Mouse (Mus musculus) hindbrain, embryonic 12.5 days (tissue): ENCODE results near the gene Mast2. TPM values are rescaled to one million over a fixed set of nuclear protein-coding genes. Genes with fewer than 3 reads are reported as not detected.

ENCODE experiments used
- ATAC-seq: fragments of 200-750 bp; cut with Nextera tagmentation; 2 replicates; pipeline ENCODE4 v1.8.0; 2017; ENCODE audit warnings: moderate TSS enrichment; ENCODE audit not compliant: low FRiP score
- H3K27ac ChIP-seq: fragments of 300-500 bp; sonication (generic); 2 replicates; pipeline ENCODE4 v1.5.1; 2016; ENCODE audit warnings: mild to moderate bottlenecking
- H3K27me3 ChIP-seq: fragments of 300-500 bp; sonication (generic); 2 replicates; pipeline ENCODE4 v1.6.1; 2016; ENCODE audit warnings: mild to moderate bottlenecking
- H3K36me3 ChIP-seq: fragments of 300-500 bp; sonication (generic); 2 replicates; pipeline ENCODE4 v1.6.1; 2016; ENCODE audit warnings: mild to moderate bottlenecking
- H3K4me1 ChIP-seq: fragments of 300-500 bp; sonication (generic); 2 replicates; pipeline ENCODE4 v1.6.1; 2016
- H3K4me2 ChIP-seq: fragments of 300-500 bp; sonication (generic); replicated peaks from 2 replicates; pipeline ENCODE4 v1.6.1; 2016; ENCODE audit warnings: mild to moderate bottlenecking
- H3K4me3 ChIP-seq: fragments of 300-500 bp; sonication (generic); 2 replicates; pipeline ENCODE4 v1.5.1; 2016; ENCODE audit warnings: mild to moderate bottlenecking
- H3K9ac ChIP-seq: fragments of 300-500 bp; sonication (generic); 2 replicates; pipeline ENCODE4 v1.6.1; 2016; ENCODE audit warnings: mild to moderate bottlenecking, moderate library complexity
- H3K9me3 ChIP-seq: fragments of 300-500 bp; sonication (generic); replicated peaks from 2 replicates; pipeline ENCODE4 v1.6.1; 2016; ENCODE audit warnings: mild to moderate bottlenecking
- WGBS: fragments of 180-500 bp; shearing (Covaris S2); methylation state at CpG from one replicate; pipeline ENCODE4 v1.1.7; 2016; 5-methylcytosine and 5-hydroxymethylcytosine counted together
- polyA plus RNA-seq: library from polyadenylated mRNA; unstranded; fragments of >200 nt; fragmentation: Nextera tagmentation; extraction: Ambion mirVana; gene quantifications from 2 replicates; pipeline ENCODE4 v1.2.1, GENCODE M21; 2016

Mast2 gene
- 42.1 and 43.2 TPM in 2 replicates for polyA plus RNA-seq

DNA sequence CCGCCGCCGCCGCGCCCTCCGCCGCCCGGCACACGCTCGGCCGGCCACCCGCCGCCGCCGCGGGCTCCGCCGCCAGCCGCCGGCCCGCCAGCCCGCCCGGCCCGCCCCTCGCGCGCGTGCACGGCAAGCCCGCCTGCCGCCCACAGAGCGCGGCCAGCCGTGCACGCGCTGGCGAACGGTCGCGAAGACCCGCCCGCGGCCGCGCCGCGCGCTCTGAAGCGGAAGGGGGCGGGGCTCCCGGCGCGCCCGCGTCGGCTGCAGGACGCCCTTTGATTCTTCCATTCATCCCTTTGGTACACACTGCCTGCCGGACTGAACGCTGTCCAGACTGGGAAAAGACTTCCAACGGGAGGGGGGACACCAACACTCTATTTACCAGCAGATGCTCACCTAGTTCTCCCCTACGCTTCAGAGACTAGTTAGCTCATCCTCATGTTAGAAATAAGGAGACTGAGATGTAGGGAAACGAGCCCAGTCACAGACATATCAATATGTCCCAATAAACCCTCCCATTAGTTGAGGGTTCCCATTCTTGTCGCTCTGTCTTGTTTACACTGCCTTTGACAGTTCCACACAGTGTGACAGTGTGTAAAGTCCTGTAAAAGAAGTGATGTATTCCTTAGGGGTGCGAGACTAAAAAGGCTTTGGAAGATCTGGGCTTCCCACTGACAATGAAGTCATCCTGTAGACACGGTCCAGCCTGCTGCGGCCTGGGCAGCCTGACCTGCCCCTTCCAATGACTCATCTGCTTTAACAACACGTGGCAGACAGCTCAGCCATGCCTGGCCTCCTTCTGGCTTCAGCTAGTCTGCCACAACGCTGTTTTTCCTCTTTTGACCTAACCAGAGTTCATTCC, at the start of gene Mast2:
Mast2 (minus strand) TSS at position 58 of the 856 bp plus-strand sequence.
- peak within 1 kb of the TSS; percentile 90 for H3K9ac ChIP-seq
- H3K36me3 ChIP-seq: no peaks in the 10 kb centered on the region
- 1% methylated on average over 59 of the region's 68 CpGs for WGBS
- no peaks in the 10 kb centered on the region; the same call in 1 of the 2 replicates for H3K9me3 ChIP-seq
- peaks cover 18% of the 10 kb centered on the region for H3K4me1 ChIP-seq
- H3K27me3 ChIP-seq: no peaks in the 10 kb centered on the region
- peak; percentile 91 for ATAC-seq
- H3K27ac ChIP-seq: peak within 1 kb of the TSS; percentile 95
- H3K4me2 ChIP-seq: peak within 1 kb of the TSS; percentile 71
- peak within 1 kb of the TSS; percentile 88 for H3K4me3 ChIP-seq

DNA sequence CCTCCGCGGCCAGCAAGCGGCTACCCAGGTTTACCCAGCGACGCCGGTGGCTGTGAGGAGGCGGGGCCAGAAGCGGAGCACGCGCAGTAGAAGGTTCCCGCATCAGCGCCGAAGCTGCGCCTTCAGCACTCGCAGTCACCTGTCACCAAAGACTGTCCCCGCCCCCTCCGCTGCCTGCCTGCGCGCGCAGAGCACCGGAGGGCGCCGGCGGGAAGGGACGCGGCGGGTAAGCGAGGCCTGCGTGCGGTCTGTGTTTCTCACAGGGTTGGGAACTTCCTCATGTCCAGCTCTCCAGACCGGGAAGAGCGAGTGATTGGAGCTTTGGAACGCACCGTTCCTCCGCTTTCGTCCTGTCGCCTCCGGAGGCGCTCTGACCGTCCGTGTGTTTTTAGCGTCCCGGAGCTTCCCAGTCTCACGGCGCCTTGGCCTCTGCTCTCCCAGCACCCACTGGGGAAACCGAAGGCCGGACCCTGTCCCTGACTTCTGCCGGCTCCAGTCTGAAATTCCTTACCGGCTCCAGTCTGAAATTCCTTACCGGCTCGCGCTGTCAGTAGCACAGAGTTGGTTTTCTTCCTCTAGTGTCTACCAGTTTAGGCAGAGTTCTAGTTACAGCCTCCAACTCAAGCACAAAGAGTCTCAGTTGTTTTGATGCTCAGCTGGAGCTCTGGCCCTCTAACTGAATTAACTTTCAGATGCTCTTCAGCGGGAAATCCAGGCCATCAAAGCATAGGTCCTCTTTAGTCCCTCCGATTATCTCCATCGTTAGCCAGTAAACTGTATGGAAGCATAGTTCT, 43.6 kb upstream of the Mast2 start, which contains the start of gene Ipp:
Ipp (plus strand) TSS at position 125 of the 794 bp plus-strand sequence.
- Histone ChIP-seq H3K27ac (peak within 1 kb of the TSS; percentile 90), H3K9me3 (no peaks in the 10 kb centered on the region), H3K36me3 (no peaks in the 10 kb centered on the region), H3K4me3 (peak within 1 kb of the TSS; percentile 60), H3K27me3 (no peaks in the 10 kb centered on the region), H3K4me1 (peaks cover 11% of the 10 kb centered on the region), H3K4me2 (peak within 1 kb of the TSS; percentile 75), H3K9ac (peak within 1 kb of the TSS; percentile 75)
- peak; percentile 99 for ATAC-seq
- under 1% methylated on average over 50 of the region's 55 CpGs for WGBS

DNA sequence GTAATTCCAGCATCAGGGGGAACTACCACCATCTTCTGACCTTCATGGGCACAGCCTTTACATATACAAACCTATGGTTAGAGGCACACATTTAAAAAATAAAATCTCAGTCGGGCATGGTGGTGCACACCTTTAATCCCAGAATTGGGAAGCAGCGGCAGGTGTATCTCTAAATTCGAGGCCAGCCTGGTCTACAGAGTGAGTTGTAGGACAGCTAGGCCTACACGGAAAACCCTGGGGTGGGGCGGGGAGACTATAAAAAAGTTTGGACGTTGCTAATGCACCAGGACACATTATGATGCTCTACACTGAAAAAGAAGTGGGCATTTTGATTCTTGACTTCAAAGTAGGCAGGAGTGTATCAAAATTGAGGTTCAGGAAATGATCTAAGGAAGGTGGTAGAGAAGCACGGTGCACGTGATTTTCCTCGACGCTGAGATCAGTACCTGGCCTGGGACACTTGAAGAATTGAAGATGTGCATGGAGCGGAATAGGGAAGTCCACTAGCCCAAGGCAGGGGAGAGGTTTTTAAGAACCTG, 43.0 kb upstream of the Mast2 start:
- H3K36me3 ChIP-seq: no peaks in the 10 kb centered on the region
- peak overlapping the region; percentile 60 for H3K4me3 ChIP-seq
- H3K9me3 ChIP-seq: no peaks in the 10 kb centered on the region
- ATAC-seq: peak; percentile 55
- H3K4me1 ChIP-seq: peaks cover 11% of the 10 kb centered on the region
- H3K27ac ChIP-seq: peak overlapping the region; percentile 90; the same call in 1 of the 2 replicates
- H3K4me2 ChIP-seq: peak overlapping the region; percentile 75
- no peaks in the 10 kb centered on the region for H3K27me3 ChIP-seq
- WGBS: 27% methylated on average over 11 of the region's 11 CpGs
- H3K9ac ChIP-seq: peak overlapping the region; percentile 75

- WGBS: 79% methylated on average over 3 of the region's 3 CpGs
- H3K9ac ChIP-seq: no peak overlapping the region
- H3K4me2 ChIP-seq: no peak overlapping the region
- no peak overlapping the region for H3K4me3 ChIP-seq
- H3K9me3 ChIP-seq: no peaks in the 10 kb centered on the region
- H3K27me3 ChIP-seq: no peaks in the 10 kb centered on the region
- H3K4me1 ChIP-seq: no peaks in the 10 kb centered on the region
- ATAC-seq: no peak
- no peaks in the 10 kb centered on the region for H3K36me3 ChIP-seq
- no peak overlapping the region for H3K27ac ChIP-seq
These were observed 36.0 kb upstream of the Mast2 start for GRCm38 (mm10) chr4:116499978-116500377.

GRCm38 (mm10) chr4:116493646-116494045, 29.7 kb upstream of the Mast2 start:
- Histone ChIP-seq H3K9me3 (0 out of 2 replicates have a peak, but pooled peaks cover 4% of the 10 kb centered on the region), H3K4me1 (no peaks in the 10 kb centered on the region), H3K9ac (no peak overlapping the region), H3K4me3 (no peak overlapping the region), H3K4me2 (no peak overlapping the region), H3K27me3 (no peaks in the 10 kb centered on the region), H3K36me3 (no peaks in the 10 kb centered on the region), H3K27ac (no peak overlapping the region)
- WGBS: 90% methylated on average over 5 of the region's 5 CpGs
- ATAC-seq: no peak

GRCm38 (mm10) chr4:116492460-116492859, 28.5 kb upstream of the Mast2 start:
- H3K9me3 ChIP-seq: 0 out of 2 replicates have a peak, but pooled peaks cover 4% of the 10 kb centered on the region
- no peaks in the 10 kb centered on the region for H3K36me3 ChIP-seq
- H3K9ac ChIP-seq: no peak overlapping the region
- ATAC-seq: no peak
- no peak overlapping the region for H3K4me2 ChIP-seq
- no peak overlapping the region for H3K4me3 ChIP-seq
- no peak overlapping the region for H3K27ac ChIP-seq
- no peaks in the 10 kb centered on the region for H3K27me3 ChIP-seq
- no peaks in the 10 kb centered on the region for H3K4me1 ChIP-seq
- WGBS: 84% methylated on average over 4 of the region's 4 CpGs

DNA sequence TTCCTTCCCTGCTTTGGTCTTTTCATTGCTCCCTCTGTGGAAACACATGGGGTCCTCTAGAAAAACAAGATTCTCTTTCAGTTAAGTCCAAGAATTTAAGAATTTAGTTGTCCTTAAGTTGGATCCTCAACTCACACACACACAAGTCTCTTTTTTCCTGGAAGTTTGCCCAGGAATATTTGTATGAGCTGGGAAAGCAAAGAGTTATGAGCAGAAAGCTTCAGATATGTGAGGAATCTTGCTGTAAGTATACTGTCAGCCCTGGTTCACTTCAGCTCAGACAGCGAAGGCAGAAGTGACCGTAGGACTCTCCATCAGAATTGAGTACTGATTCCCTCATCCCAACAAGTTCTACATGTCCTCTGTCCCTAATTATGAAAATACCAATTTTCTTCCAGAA, 27.9 kb upstream of the Mast2 start:
- Histone ChIP-seq H3K36me3 (no peaks in the 10 kb centered on the region), H3K4me2 (no peak overlapping the region), H3K4me3 (no peak overlapping the region), H3K4me1 (no peaks in the 10 kb centered on the region), H3K27ac (no peak overlapping the region), H3K9me3 (0 out of 2 replicates have a peak, but pooled peaks cover 4% of the 10 kb centered on the region), H3K9ac (no peak overlapping the region), H3K27me3 (no peaks in the 10 kb centered on the region)
- no peak for ATAC-seq
- WGBS: 87% methylated on average over 2 of the region's 2 CpGs

GRCm38 (mm10) chr4:116491119-116491536, 27.1 kb upstream of the Mast2 start:
- no peak overlapping the region for H3K4me2 ChIP-seq
- no peaks in the 10 kb centered on the region for H3K27me3 ChIP-seq
- 0 out of 2 replicates have a peak, but pooled peaks cover 4% of the 10 kb centered on the region for H3K9me3 ChIP-seq
- no peak overlapping the region for H3K9ac ChIP-seq
- H3K4me3 ChIP-seq: no peak overlapping the region
- no peak for ATAC-seq
- no peaks in the 10 kb centered on the region for H3K36me3 ChIP-seq
- no peak overlapping the region for H3K27ac ChIP-seq
- no peaks in the 10 kb centered on the region for H3K4me1 ChIP-seq
- WGBS: 77% methylated on average over 2 of the region's 2 CpGs

GRCm38 (mm10) chr4:116483476-116483875, 19.5 kb upstream of the Mast2 start:
- WGBS: 42% methylated on average over 2 of the region's 2 CpGs
- no peaks in the 10 kb centered on the region for H3K36me3 ChIP-seq
- no peaks in the 10 kb centered on the region for H3K27me3 ChIP-seq
- ATAC-seq: no peak
- H3K9me3 ChIP-seq: no peaks in the 10 kb centered on the region
- no peak overlapping the region for H3K4me2 ChIP-seq
- H3K27ac ChIP-seq: no peak overlapping the region
- no peak overlapping the region for H3K4me3 ChIP-seq
- 0 out of 2 replicates have a peak, but pooled peaks cover 5% of the 10 kb centered on the region for H3K4me1 ChIP-seq
- H3K9ac ChIP-seq: no peak overlapping the region

DNA sequence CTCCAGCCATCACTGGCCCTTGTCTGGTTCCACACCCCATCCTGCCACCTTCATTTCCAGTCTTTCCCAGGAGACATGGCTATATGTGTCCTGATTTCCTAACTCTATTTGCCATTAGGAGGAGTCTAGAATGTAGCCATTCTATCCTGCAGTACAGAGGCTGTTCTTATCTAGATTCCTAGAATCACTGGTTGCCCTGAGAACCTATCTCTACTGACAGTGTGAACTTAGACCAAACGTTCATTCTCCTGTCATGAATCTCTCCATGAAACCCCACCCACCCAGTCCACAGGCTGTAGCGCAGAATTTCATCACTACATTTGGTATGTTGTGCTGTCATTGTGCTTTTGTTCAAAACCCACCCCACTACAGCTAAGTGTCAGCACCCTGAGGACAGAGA, 17.3 kb upstream of the Mast2 start:
- WGBS: 68% methylated on average over 2 of the region's 2 CpGs
- H3K36me3 ChIP-seq: no peaks in the 10 kb centered on the region

GRCm38 (mm10) chr4:116463231-116464125, 505 bp downstream of the Mast2 start:
- ATAC-seq: peak; percentile 79
- Histone ChIP-seq H3K27me3 (no peaks in the 10 kb centered on the region), H3K4me2 (peak overlapping the region; percentile 71), H3K9ac (peak overlapping the region; percentile 90), H3K36me3 (no peaks in the 10 kb centered on the region), H3K9me3 (no peaks in the 10 kb centered on the region; the same call in 1 of the 2 replicates), H3K27ac (peak overlapping the region; percentile 95), H3K4me1 (peaks cover 18% of the 10 kb centered on the region), H3K4me3 (peak overlapping the region; percentile 88)
- 1% methylated on average over 65 of the region's 74 CpGs for WGBS

More for the DNA sequence above, 17.3 kb upstream of the Mast2 start:
- H3K27me3 ChIP-seq: no peaks in the 10 kb centered on the region
- no peaks in the 10 kb centered on the region for H3K9me3 ChIP-seq
- no peak overlapping the region for H3K4me3 ChIP-seq
- 0 out of 2 replicates have a peak, but pooled peaks cover 5% of the 10 kb centered on the region for H3K4me1 ChIP-seq
- ATAC-seq: no peak
- H3K9ac ChIP-seq: no peak overlapping the region
- no peak overlapping the region for H3K27ac ChIP-seq
- no peak overlapping the region for H3K4me2 ChIP-seq
